Mouse (Mus musculus) right cerebral cortex, adult 2 months (tissue): ENCODE results near the gene Dcun1d3.
A peak's percentile ranks its signal among the peaks of the same experiment; 100 is the strongest.

Experiments
- DNase-seq, 2 experiments: peaks; one replicate each; pipeline ENCODE4 v3.0.0; 2021 to 2022; ENCODE audit warnings: low spot score in 2 of 2

Dcun1d3 gene

GRCm38 (mm10) chr7:119873050-119873449, 23.0 kb downstream of the Dcun1d3 start:
- no peak for DNase-seq

- DNase-seq, result no peak
Measured at GRCm38 (mm10) chr7:119872204-119872603, 23.9 kb downstream of the Dcun1d3 start.

- DNase-seq, result no peak
Measured at GRCm38 (mm10) chr7:119866136-119866535, 30.0 kb downstream of the Dcun1d3 start.

- no peak for DNase-seq
Measured at GRCm38 (mm10) chr7:119864500-119864899, 31.6 kb downstream of the Dcun1d3 start.

- no peak for DNase-seq
Measured at GRCm38 (mm10) chr7:119862167-119862566, 33.9 kb downstream of the Dcun1d3 start.

GRCm38 (mm10) chr7:119861335-119862091, 34.6 kb downstream of the Dcun1d3 start:
- DNase-seq, result peak; percentile 36 to 42

GRCm38 (mm10) chr7:119860971-119861334, 35.1 kb downstream of the Dcun1d3 start:
- DNase-seq, result no peak

- DNase-seq, result no peak
Measured at GRCm38 (mm10) chr7:119860554-119860953, 35.5 kb downstream of the Dcun1d3 start.

GRCm38 (mm10) chr7:119860116-119860515, 36.0 kb downstream of the Dcun1d3 start:
- DNase-seq, result no peak

- peak in 1 of 2 experiments; percentile 14 for DNase-seq
Measured at GRCm38 (mm10) chr7:119859476-119859875, 36.6 kb downstream of the Dcun1d3 start.

GRCm38 (mm10) chr7:119855031-119855430, 41.1 kb downstream of the Dcun1d3 start:
- no peak for DNase-seq

GRCm38 (mm10) chr7:119854362-119854761, 41.7 kb downstream of the Dcun1d3 start:
- DNase-seq, result no peak

- DNase-seq, result no peak
Measured at GRCm38 (mm10) chr7:119853186-119853585, 42.9 kb downstream of the Dcun1d3 start.

- no peak for DNase-seq
Measured at GRCm38 (mm10) chr7:119852494-119852893, 43.6 kb downstream of the Dcun1d3 start.

- DNase-seq, result no peak
Measured at GRCm38 (mm10) chr7:119850737-119851136, 45.4 kb downstream of the Dcun1d3 start.

GRCm38 (mm10) chr7:119849096-119849495, 47.0 kb downstream of the Dcun1d3 start:
- DNase-seq, result peak; percentile 81 to 85

GRCm38 (mm10) chr7:119847396-119847795, 48.7 kb downstream of the Dcun1d3 start:
- DNase-seq, result no peak

- DNase-seq, result no peak
Measured at GRCm38 (mm10) chr7:119845541-119845940, 50.6 kb downstream of the Dcun1d3 start.

- DNase-seq, result no peak
Measured at GRCm38 (mm10) chr7:119841820-119842449, 54.2 kb downstream of the Dcun1d3 start.

- DNase-seq, result no peak
Measured at GRCm38 (mm10) chr7:119835996-119836777, 59.9 kb downstream of the Dcun1d3 start.

- DNase-seq, result no peak
Measured at GRCm38 (mm10) chr7:119835371-119835770, 60.7 kb downstream of the Dcun1d3 start.

GRCm38 (mm10) chr7:119808723-119809122, 87.4 kb downstream of the Dcun1d3 start:
- DNase-seq, result no peak

GRCm38 (mm10) chr7:119807396-119807795, 88.7 kb downstream of the Dcun1d3 start:
- no peak for DNase-seq
